Mouse (Mus musculus): ENCODE data around the gene Usp49. TPM values are rescaled to one million over a fixed set of nuclear protein-coding genes. Genes with fewer than 3 reads are reported as not detected.

Usp49 gene
- total RNA-seq, 2 experiments from 2014 or later = 3.0 to 4.1 TPM

DNA sequence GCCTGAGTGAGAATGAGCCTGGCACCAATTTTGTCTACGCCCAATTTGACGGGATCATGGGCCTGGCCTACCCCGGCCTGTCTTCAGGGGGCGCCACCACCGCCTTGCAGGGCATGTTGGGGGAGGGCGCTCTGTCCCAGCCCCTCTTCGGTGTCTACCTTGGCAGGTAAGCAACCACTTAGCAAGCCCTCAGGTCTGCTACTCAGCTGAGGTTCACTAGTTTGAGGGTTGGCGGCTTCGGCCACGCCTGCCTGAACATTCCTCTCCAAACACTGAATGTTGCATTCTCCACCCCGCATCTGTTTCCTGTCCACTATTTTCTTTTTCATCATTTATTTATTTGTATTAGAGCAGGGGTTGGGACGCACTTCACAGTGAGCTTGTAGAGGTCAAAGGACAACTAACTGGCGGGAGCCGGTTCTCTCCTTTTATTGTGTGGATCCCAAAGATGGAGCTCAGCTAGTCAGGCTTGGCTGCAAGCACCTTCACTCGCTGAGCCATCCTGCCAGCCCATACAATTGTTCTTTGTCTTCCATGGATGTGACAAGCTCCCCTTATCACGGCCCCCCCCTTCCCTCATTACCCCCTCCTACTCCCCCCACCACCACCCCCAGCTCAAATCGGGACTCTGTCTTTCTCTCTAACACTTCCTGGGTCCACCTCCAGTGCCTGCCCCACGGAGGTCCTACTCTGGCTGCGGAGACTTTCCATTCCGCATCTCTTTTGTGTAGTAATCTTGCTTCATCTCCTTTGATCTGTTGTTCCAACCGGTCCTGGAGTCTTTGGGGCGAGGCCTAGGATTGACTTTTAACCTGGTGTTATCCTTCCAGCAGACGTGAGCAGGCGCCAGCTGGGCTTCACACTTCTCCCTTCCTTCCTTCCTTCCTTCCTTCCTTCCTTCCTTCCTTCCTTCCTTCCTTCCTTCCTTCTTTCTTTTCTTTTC, 100.4 kb downstream of the Usp49 start:
- no peak for DNase-seq (ENCODE audit: low spot score in 2 of 2)

DNA sequence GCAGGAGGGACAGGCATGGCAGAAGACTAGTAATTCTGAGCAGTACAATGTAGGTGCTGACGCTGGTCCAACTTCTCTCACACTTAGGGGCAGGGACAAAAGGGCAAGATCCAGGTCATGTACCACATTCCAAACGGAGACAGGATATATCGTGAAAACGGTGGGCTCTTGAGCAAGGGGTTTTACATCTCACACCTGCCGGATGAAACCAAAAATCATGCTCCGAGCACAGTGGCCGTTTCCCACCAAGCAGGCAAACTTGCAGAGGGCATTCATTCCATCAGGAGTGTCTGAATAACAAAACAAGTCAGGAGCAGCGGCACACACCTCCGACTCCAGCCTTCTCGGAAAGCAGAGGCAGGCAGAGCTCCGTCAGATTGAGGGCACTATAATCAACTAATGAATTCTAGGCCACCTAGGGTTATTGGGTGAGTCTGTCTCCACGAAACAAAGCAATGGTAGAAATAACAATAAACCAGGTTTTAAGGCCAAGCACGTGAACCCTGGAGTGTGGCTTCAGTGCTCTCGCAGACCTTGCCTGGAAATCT, 105.1 kb downstream of the Usp49 start:
- no peak for DNase-seq (ENCODE audit: low spot score in 2 of 2)

Other genes starting within 250 kb of the Usp49 start
- 1 to 10 TPM; 1.2 to 2.9 TPM for gene Guca1b, start 245.3 kb upstream of the Usp49 start, total RNA-seq (2021)
- 1 to 10 TPM; 1.9 to 3.1 TPM for gene Guca1a, start 230.1 kb upstream of the Usp49 start, total RNA-seq (2021)
- gene AI661453, start 194.1 kb upstream of the Usp49 start, total RNA-seq (2021) = under 1 TPM; 0.66 to 0.77 TPM
- gene 1700001C19Rik, start 193.3 kb upstream of the Usp49 start, total RNA-seq (2021) = not detected
- gene Taf8, start 128.4 kb upstream of the Usp49 start, total RNA-seq (2021) = 10 to 100 TPM; 16.4 to 19.9 TPM
- gene Ccnd3, start 125.6 kb upstream of the Usp49 start, total RNA-seq (2021) = 100 to 1,000 TPM; 328 to 506 TPM
- gene Bysl, start 19.2 kb upstream of the Usp49 start, total RNA-seq (2021) = 10 to 100 TPM; 23.0 to 24.2 TPM
- gene Med20, start 19.1 kb upstream of the Usp49 start, total RNA-seq (2021) = 10 to 100 TPM; 50.1 to 50.3 TPM
- gene Gm20517, start 19.1 kb upstream of the Usp49 start, total RNA-seq (2021) = 1 to 10 TPM; 1.6 to 3.4 TPM
- gene Tomm6, start 57.7 kb downstream of the Usp49 start, total RNA-seq (2021) = 100 to 1,000 TPM; 247 to 266 TPM
- gene Frs3, start 58.3 kb downstream of the Usp49 start, total RNA-seq (2021) = 1 to 10 TPM; 4.9 to 7.1 TPM
- under 1 TPM; 0.58 to 0.96 TPM for gene Gm21981, start 63.8 kb downstream of the Usp49 start, total RNA-seq (2021)
- gene Prickle4, start 64.0 kb downstream of the Usp49 start, total RNA-seq (2021) = 1 to 10 TPM; 4.1 to 5.5 TPM
- not detected for gene Pgc, start 96.2 kb downstream of the Usp49 start, total RNA-seq (2021)
- gene Tfeb, start 106.3 kb downstream of the Usp49 start, total RNA-seq (2021) = 10 to 100 TPM; 12.4 to 16.0 TPM
- 1 to 10 TPM in 1 of 2 experiments, under 1 TPM in 1; 0.42 to 1.2 TPM for gene Mdfi, start 204.0 kb downstream of the Usp49 start, total RNA-seq (2021)